Mouse (Mus musculus) activated CD4-positive, CD25-positive, alpha-beta regulatory T cell, adult 4 months (primary cell): ENCODE data around the gene Adnp. TPM values are rescaled to one million over a fixed set of nuclear protein-coding genes. Genes with fewer than 3 reads are reported as not detected.
"Not testable (repeated sequence)": the region's sequence is repeated elsewhere in the genome, so short reads cannot be mapped to it uniquely, and the experiment has no call there.

Source experiments
- ATAC-seq: one replicate; pipeline ENCODE4 v1.8.0; 2017
- polyA plus RNA-seq, 2 experiments: library from polyadenylated mRNA; unstranded; fragments of 100-300 nt; shearing (Covaris generic); gene quantifications; one replicate each; pipeline ENCODE4 v1.2.1; 2017

Gene Adnp
- polyA plus RNA-seq, 2 experiments from 2014 or later = 0.63 to 4.7 TPM

DNA sequence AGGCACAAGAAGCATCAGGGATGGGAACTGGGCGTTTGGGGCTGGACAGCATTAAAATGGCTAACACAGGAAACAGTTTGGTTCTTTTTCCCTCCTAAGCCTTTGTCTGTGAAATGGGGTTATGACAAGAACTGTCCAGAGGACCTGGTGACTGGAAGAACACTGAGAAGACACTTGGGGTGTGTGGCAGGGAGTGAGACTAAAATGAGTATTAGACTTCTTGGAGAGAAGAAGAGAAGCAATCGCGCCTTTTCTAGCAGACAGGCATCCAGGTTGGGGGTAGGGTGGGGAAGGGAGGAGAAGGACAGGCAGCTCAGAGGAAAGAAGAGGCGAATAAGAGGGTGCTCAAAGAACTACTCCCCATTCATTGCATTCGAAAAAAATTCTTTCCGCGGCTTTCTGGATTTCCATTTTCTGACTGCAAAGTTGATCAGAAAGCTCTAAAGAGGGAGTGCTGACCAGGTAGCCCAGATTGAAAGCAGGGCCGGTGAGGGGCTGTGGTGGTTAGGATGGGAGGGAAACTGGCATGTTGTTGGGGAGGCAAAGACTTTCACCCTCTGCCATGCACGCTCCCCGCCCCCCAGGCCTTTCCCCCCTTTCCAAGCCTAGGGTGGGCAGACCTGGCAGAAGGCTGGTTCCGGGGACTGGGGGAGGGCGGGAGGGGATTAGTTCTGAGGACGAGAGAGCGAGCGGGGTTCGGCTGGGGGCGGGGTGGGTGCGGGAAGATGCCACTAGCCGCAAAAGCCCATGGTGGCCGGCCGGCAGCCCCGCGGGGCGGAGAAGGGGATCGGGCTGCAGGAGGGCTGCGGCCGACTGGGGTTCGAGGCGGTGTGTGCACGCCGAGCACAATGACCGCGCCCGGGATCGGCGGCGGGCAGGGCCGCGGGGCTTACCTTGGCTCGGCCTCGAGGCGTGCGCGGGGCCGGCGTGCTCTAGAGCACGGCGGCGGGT is 956 bp downstream of the Adnp start:
- no peak for ATAC-seq

DNA sequence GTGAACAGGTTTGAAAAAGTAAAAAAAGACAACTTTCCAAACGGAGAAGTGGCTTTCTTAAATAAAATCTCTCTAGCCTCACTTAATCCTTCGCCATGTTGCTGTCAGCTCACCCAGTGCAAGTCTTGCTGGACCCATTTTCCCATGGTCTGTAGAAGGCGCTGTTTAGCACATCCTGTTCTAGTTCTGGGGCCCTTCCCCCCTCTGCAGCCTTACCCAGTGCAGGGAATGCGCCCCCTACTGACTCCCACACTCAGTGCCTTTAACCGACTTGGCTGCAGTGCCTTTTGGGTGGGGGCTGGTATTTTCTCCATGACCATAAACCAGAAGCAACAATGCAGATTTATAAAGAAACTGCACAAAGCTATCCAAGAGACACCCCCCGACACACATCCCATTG is 1.6 kb downstream of the Adnp start:
- ATAC-seq = peak; percentile 72

DNA sequence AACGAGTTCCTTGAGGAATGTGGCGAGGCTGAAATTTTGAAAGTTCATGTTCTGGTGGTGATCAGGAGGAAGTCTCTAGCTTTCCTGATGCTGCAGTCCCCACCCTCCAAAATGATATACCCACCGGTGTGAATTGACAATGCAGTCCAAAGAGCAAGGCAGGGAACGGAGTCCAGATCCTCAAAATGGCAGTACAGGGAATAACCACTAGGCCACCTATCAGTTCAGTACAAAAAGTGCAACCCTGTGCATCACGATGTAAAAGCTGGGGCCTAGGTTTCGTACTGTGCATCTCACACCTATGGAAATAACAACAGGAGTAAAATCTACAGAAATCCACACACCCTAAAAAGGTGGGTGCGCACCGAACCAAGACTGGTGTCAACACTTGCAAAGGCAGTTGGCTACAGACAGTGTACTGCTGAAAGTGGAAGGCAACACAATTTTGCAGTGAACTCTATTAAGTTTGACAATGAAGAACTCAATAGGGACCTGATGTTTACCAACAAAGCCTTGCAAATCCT is 2.4 kb downstream of the Adnp start:
- ATAC-seq = no peak

DNA sequence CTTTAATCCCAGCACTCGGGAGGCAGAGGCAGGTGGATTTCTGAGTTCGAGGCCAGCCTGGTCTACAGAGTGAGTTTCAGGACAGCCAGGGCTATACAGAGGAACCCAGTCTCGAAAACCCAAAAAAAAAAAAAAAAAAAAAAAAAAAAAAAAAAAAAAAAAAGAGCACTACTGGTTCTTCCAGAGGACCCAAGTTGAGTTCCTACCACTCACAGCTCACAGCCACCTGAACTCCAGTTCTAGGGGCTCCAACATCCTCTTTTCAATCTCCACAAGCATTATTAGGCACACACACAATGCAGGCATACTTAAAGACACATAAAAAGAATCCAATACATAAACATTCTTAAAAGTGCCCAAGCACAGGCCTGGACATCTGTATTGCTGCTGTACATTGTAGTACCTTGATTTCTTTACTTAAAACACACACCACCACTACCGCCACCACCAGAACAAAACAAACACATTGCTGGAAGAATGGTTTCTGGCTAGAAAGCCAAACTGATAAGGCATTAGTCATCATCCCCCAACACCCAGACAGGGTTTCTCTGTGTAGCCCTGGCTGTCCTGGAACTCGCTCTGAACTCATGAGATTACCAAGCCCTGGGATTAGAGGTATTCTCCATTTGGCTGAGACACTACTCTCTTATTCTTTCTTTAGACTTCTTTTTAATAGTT is 6.8 kb downstream of the Adnp start:
- ATAC-seq = no peak

DNA sequence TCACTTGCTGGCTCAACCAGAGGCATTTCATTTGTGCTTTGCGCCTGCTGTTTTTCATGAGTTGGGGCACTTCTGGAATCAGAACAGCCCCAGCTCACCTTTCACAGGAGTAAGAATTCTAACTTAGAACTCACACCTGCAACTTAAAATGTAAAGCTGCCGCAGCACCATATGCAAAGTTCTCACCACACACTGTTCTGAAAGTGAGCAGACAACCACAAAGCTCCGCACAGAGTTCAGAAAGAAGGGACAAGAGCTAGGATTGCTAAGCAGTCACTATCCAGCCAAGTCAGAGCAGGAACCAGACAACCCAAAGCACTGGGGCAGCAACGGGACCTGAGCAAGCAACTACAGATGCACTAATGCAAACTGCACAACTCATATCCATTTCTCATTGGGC is 7.4 kb downstream of the Adnp start:
- ATAC-seq = no peak

DNA sequence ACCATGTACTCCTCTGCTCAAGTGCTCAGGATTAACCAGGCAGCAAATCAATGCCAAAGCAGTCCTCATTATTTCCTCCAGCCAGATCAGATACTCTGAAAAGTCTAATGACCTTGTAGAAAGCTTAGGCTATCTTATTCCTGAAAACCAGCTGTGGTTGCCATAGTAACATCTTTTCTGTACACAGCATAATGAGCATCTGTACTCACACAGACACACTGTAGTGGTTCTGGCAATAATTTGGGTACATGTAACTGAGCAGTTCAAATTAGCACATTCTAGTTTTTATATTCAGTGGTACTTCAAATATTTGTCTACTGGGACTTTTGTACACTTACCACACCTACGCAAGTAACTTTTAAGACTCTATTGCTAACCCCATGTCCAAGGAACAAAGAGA is 8.5 kb downstream of the Adnp start:
- ATAC-seq = no peak

DNA sequence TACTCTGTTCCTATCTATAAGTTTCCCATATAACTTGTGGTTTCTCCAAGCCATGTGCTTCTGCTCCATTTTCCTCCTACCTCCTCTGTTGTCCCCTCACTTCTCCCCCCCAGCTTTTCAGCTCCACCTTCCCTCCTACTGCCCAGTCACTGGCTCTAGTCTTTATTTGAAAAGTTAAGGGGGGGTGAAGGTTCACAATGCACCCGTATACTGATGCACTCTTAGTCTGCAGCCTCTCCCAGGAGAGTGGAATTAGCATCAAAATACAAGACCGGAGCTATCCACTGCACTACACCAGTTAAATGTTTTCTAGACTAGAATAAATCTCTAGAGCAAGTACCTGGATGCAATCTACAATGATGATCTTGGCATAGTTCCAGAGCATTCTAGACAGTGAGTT is 11.2 kb downstream of the Adnp start:
- ATAC-seq = no peak

- ATAC-seq = no peak
Measured at GRCm38 (mm10) chr2:168193685-168194084, 13.2 kb downstream of the Adnp start.

DNA sequence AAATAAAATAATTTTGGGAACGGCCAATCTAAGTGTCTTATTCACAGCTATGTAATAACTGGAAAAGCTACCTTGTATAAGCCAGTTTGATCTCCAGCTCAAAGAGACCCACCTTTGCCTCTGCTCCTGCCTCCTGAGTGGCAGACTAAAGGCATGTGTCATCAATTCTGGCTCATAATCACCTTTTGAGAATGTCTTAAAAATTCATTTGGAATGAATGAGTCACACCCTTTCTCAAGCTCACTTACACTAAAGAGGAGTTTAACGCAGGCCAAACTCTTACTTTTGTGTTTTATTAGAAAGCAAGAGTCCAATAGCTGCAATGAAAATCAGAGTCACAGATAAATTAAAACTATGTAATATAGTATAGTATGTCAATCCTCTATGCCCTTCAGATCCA is 15.1 kb downstream of the Adnp start:
- ATAC-seq = no peak

DNA sequence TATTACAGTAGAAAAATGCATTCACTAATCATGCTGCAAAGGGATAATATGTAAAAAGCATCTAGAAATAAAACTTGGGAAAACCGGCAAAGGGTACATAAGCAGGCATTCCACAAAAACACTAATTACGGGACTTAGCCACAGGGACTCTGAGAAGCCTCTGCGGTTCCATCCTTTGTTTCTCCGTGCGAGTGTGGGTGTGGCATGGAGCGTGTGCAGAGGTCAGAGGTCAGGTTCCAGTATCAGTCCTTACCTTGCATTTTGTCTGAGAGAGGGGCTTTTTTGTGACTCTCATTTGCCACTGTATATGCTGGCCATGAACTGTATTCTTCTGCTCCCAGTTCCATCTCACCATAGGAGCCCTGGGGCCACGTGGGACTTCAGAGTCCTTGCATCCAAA is 31.0 kb downstream of the Adnp start:
- ATAC-seq = no peak

GRCm38 (mm10) chr2:168170167-168170685 is 36.7 kb downstream of the Adnp start:
- peak; percentile 93 for ATAC-seq

DNA sequence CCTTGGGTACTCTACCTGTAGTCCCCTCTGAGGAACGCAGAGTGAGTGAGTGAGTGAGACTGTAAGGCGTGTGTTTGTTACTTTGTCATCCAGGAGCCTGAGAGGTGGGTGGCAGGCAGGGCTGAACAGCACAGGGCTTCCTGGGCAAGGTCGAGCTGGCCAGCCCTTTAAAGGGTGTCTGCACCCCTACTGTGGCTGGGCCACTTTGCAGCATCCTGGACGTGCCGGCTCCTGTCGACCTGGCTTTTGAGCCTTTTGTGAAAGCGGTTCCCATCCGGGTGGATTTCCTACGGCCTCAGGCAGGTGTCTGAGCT is 37.2 kb downstream of the Adnp start:
- ATAC-seq = peak; percentile 10

DNA sequence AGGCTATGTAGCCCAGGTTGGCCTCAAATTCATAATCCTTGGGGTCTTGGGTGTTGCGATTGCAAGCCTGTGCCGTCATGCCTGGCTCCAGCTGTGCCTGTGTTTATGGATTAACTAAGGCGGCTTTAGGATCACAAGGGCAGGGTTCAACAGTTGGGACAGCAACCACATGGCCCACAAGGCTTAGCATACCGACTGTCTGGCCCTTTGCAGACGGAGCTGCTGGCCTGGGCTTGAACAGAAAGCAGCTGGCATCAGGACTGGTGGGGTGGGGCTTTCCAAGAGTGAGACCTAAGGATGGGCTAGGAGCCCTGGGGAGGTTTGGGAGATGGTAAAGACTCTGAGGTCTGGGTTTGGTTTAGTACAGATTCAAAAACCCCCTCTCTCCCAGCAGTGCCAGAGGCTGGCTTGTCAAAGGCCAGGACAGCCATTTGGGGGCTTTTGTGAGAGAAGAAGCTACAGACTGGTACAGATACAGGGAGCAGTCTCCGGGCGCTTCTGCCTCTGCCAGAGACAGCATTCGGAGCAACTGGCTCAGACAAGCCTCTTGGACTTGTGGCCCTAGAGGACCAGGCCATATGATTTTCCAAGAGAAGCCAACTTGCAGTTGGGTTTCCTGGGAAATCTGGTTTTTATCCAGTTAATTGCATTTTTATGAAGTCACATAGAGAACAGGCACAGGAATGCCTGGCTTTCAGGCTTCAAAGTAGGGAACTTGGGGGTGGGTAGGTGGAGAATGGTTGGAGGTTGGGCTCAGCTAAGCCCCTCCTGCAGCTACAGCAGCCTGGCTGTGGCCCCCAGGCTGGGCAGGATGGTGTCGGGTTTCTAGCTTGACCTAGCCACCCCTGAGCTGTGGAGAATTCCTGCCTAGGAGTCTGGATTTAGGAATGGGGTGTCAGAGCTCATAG is 37.8 kb downstream of the Adnp start:
- no peak for ATAC-seq

DNA sequence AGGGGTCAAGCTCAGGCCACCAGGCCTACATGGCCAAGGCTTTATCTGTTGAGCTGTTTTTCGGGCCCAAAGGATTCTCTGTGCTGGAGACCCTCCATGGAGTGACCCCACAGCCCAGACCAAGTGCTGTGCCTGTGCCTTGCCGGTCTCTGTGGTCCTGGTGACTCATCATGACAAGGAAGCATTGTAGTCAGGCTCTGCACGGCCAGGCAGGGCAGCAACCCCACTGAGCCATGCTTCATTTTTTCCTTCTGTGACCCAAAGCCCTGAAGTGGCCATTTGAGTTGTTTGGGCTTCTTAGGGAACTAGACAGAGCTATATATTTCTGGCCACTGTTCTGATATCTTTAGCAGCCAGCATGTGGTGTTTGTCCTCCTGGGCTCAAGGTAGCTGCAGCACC is 39.1 kb downstream of the Adnp start:
- ATAC-seq = no peak

DNA sequence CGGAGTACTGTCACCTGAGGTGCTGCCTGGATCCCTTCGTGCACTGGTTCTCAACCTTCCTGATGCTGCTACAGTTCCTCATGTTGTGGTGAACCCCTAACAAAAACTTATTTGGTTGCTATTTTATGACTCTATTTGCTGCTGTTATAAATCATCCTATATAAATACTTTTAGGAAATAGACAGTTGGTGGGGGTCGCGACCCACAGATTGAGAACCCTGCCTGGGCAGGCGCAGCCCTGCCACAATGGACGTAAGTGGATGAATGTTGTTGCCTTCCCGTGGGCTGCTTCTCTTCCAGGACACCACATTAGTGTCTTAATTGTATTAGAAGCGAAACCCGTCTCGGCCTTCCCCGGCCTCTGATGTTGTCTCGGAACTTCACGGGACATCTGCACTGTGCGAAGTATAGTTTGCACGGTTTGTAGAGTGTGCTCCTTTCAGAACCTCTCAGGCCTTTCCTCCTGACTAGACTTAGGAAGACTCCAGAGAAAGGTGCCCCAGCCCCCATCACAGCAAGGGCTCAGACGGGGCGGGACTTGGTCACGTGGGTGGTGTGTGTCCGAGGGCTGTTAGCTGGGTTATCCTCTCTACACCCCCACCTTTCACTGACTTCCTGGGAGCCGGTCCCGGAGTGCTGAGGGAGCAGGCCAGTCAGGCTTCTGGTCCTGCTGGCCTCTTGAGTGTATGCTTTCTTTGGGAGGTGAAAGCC is 40.0 kb downstream of the Adnp start:
- ATAC-seq = no peak

DNA sequence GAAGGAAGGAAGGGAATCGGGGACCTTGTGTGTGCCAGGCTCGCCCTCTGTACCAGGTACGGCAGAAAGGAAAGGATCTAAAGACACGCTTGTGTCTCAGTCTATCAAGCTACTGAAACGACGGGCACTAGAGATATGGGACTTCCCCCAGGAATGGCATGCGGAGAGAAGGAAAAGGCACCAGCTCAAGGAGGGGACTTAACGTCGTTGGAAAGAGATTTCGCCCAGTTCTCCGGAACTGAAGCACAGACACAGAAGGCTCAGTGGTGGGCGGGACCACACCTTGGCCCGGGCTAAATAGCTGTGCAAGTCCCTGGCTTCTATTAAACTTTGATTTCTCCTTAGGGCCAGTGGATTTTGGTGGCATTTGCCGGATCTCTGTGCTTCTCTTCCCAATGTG is 44.9 kb downstream of the Adnp start:
- ATAC-seq = no peak

DNA sequence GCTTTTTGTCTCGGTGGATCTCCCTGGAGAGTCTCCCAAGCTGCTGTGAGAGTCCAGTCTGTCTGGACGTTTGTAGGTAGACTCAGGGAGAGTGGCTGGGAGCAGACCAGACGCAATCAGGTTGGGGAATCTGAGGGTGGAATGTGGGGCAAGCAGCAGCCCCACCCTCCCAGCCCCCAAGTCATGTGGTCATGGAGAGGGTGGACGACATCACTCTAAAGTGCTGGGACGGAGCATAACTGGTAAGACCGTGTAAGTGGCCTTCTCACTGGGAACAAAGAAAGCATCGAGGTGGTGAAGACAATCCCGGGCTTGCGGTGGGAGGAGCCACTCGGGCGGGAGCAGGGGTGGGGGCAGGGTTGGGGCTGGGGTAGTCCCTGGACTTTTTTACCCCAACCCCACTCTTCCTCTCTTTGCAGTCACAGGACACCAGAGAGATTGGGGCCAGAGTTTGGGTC is 45.4 kb downstream of the Adnp start:
- no peak for ATAC-seq

- ATAC-seq = no peak
Measured at GRCm38 (mm10) chr2:168160370-168160930, 46.5 kb downstream of the Adnp start.

GRCm38 (mm10) chr2:168158911-168159711 is 47.8 kb downstream of the Adnp start:
- ATAC-seq = peak; percentile 48

DNA sequence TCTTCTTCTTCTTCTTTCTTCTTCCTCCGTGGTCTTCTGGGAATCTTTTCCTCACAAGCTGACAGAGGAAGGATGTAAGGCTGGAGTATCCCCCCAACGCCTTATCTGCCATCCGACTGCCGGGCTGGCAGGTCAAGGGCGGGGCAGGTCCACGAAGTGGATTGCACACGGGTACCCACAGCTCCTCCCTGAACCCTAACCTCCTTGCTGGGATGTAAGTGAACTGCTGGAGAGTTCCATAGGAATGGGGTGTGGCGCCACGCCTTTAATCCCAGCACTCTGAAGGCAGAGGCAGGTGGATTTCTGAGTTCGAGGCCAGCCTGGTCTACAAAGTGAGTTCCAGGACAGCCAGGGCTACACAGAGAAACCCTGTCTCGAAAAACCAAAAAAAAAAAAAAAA is 48.9 kb downstream of the Adnp start:
- ATAC-seq = not testable (repeated sequence)

- no peak for ATAC-seq
Measured at GRCm38 (mm10) chr2:168156361-168156760, 50.6 kb downstream of the Adnp start.
